Mouse (Mus musculus) hindbrain, embryonic 12.5 days (tissue): ENCODE measurements around the gene Tmem108. TPM values are rescaled to one million over a fixed set of nuclear protein-coding genes. Genes with fewer than 3 reads are reported as not detected.
A peak's percentile ranks its signal among the peaks of the same experiment; 100 is the strongest.

Experiments
- ATAC-seq: fragments of 200-750 bp; cut with Nextera tagmentation; 2 replicates; pipeline ENCODE4 v1.8.0; 2017; ENCODE audit warnings: moderate TSS enrichment; ENCODE audit not compliant: low FRiP score
- H3K27ac ChIP-seq: fragments of 300-500 bp; sonication (generic); 2 replicates; pipeline ENCODE4 v1.5.1; 2016; ENCODE audit warnings: mild to moderate bottlenecking
- H3K27me3 ChIP-seq: fragments of 300-500 bp; sonication (generic); 2 replicates; pipeline ENCODE4 v1.6.1; 2016; ENCODE audit warnings: mild to moderate bottlenecking
- H3K36me3 ChIP-seq: fragments of 300-500 bp; sonication (generic); 2 replicates; pipeline ENCODE4 v1.6.1; 2016; ENCODE audit warnings: mild to moderate bottlenecking
- H3K4me1 ChIP-seq: fragments of 300-500 bp; sonication (generic); 2 replicates; pipeline ENCODE4 v1.6.1; 2016
- H3K4me2 ChIP-seq: fragments of 300-500 bp; sonication (generic); replicated peaks from 2 replicates; pipeline ENCODE4 v1.6.1; 2016; ENCODE audit warnings: mild to moderate bottlenecking
- H3K4me3 ChIP-seq: fragments of 300-500 bp; sonication (generic); 2 replicates; pipeline ENCODE4 v1.5.1; 2016; ENCODE audit warnings: mild to moderate bottlenecking
- H3K9ac ChIP-seq: fragments of 300-500 bp; sonication (generic); 2 replicates; pipeline ENCODE4 v1.6.1; 2016; ENCODE audit warnings: mild to moderate bottlenecking, moderate library complexity
- H3K9me3 ChIP-seq: fragments of 300-500 bp; sonication (generic); replicated peaks from 2 replicates; pipeline ENCODE4 v1.6.1; 2016; ENCODE audit warnings: mild to moderate bottlenecking
- WGBS: fragments of 180-500 bp; shearing (Covaris S2); methylation state at CpG from one replicate; pipeline ENCODE4 v1.1.7; 2016; 5-methylcytosine and 5-hydroxymethylcytosine counted together
- polyA plus RNA-seq: library from polyadenylated mRNA; unstranded; fragments of >200 nt; fragmentation: Nextera tagmentation; extraction: Ambion mirVana; gene quantifications from 2 replicates; pipeline ENCODE4 v1.2.1, GENCODE M21; 2016

Gene Tmem108
- polyA plus RNA-seq, 1 experiment from 2014 or later: 22.4 TPM

GRCm38 (mm10) chr9:103594423-103595189 lies 167.0 kb downstream of the Tmem108 start:
- H3K27me3 ChIP-seq: no peaks in the 10 kb centered on the region
- peak overlapping the region; percentile 70 for H3K27ac ChIP-seq
- no peak overlapping the region for H3K9ac ChIP-seq
- H3K9me3 ChIP-seq: no peaks in the 10 kb centered on the region
- no peaks in the 10 kb centered on the region for H3K36me3 ChIP-seq
- no peak overlapping the region for H3K4me3 ChIP-seq
- H3K4me1 ChIP-seq: peaks cover 24% of the 10 kb centered on the region
- no peak overlapping the region for H3K4me2 ChIP-seq
- no peak for ATAC-seq
- 87% methylated on average over 7 of the region's 7 CpGs for WGBS

DNA sequence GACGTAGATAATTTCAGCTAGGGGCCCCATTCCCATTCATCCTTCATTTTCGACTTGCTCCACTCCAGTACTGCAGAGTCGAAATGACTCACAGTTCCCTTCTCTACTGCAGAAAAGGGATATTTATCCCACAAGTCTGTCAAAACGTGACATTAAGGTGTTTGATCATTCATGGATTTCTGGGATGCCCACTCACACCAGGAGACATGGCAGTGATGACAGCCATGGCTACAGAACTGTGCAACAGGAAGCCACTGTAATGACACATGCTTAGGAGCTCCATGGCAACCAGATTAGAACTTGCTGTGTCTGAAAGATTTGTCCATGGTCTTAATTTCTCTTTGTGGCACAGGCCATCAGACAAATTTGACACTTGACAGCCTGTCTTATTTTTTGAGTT lies 168.6 kb downstream of the Tmem108 start:
- 38% methylated on average over 4 of the region's 4 CpGs for WGBS
- H3K36me3 ChIP-seq: no peaks in the 10 kb centered on the region
- no peak overlapping the region; the same call in 1 of the 2 replicates for H3K27ac ChIP-seq

GRCm38 (mm10) chr9:103591962-103592361 lies 169.7 kb downstream of the Tmem108 start:
- no peak overlapping the region for H3K4me3 ChIP-seq
- H3K36me3 ChIP-seq: no peaks in the 10 kb centered on the region
- no peak overlapping the region for H3K4me2 ChIP-seq
- H3K9me3 ChIP-seq: no peaks in the 10 kb centered on the region
- no peak overlapping the region for H3K9ac ChIP-seq
- ATAC-seq: no peak
- no peak overlapping the region for H3K27ac ChIP-seq
- 86% methylated on average over 4 of the region's 4 CpGs for WGBS
- peaks cover 24% of the 10 kb centered on the region for H3K4me1 ChIP-seq
- H3K27me3 ChIP-seq: no peaks in the 10 kb centered on the region

More for the DNA sequence above, 168.6 kb downstream of the Tmem108 start:
- H3K4me2 ChIP-seq: no peak overlapping the region
- peaks cover 24% of the 10 kb centered on the region for H3K4me1 ChIP-seq
- H3K4me3 ChIP-seq: no peak overlapping the region
- no peaks in the 10 kb centered on the region for H3K9me3 ChIP-seq
- no peak for ATAC-seq
- H3K27me3 ChIP-seq: no peaks in the 10 kb centered on the region
- no peak overlapping the region for H3K9ac ChIP-seq

- no peaks in the 10 kb centered on the region for H3K36me3 ChIP-seq
- no peak for ATAC-seq
- WGBS: 92% methylated on average over 5 of the region's 5 CpGs
- no peak overlapping the region for H3K4me3 ChIP-seq
- H3K4me1 ChIP-seq: peaks cover 22% of the 10 kb centered on the region
- H3K9me3 ChIP-seq: no peaks in the 10 kb centered on the region; the same call in 1 of the 2 replicates
- H3K9ac ChIP-seq: no peak overlapping the region
- no peak overlapping the region for H3K4me2 ChIP-seq
- no peak overlapping the region for H3K27ac ChIP-seq
- no peaks in the 10 kb centered on the region for H3K27me3 ChIP-seq
Measured at GRCm38 (mm10) chr9:103590801-103591200, 170.8 kb downstream of the Tmem108 start.

- Histone ChIP-seq H3K4me2 (no peak overlapping the region), H3K9me3 (no peaks in the 10 kb centered on the region; the same call in 1 of the 2 replicates), H3K4me3 (no peak overlapping the region), H3K27me3 (no peaks in the 10 kb centered on the region), H3K27ac (peak overlapping the region; percentile 26; the same call in 1 of the 2 replicates), H3K36me3 (no peaks in the 10 kb centered on the region), H3K9ac (no peak overlapping the region), H3K4me1 (peaks cover 10% of the 10 kb centered on the region)
- ATAC-seq: peak; percentile 73
- 65% methylated on average over 4 of the region's 4 CpGs for WGBS
Measured at GRCm38 (mm10) chr9:103584865-103585264, 176.8 kb downstream of the Tmem108 start.

DNA sequence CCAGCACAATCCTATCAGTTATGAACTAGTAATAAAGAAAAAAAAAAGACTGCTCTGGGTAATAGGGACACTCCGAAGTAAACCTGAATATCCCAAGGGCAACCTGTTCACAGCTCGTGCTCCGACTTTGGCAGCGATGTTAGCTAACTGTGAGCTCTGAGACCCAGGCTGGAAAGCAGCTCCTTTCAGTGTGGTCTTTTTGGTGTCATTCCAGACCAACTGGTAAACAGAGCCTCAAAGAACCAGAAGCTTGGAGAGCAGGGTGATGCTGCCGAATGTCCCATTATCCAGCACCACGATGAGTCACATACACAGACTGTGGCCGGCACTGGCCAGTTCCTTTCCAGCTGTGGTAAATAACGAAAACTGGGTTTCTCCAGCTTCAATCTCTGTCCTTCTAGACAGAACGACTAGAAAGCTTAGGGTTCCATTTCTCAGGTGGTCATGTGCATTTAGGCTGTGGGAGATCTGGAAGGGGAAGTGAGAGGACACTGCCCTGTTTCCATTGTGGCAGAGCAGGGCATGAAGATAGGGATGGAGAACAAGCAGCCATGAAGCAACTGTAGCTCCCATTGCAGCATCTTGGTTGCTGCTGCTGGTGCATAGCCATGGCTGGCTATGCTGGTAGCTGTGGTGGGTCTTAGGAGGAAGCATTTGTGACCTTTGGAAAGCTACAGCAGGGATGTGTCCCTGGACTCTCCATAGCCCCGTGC lies 179.2 kb downstream of the Tmem108 start:
- H3K27ac ChIP-seq: no peak overlapping the region
- peaks cover 10% of the 10 kb centered on the region for H3K4me1 ChIP-seq
- no peak overlapping the region for H3K4me2 ChIP-seq
- H3K9ac ChIP-seq: no peak overlapping the region
- no peak overlapping the region for H3K4me3 ChIP-seq
- H3K9me3 ChIP-seq: no peaks in the 10 kb centered on the region; the same call in 1 of the 2 replicates
- ATAC-seq: no peak
- no peaks in the 10 kb centered on the region for H3K36me3 ChIP-seq
- no peaks in the 10 kb centered on the region; the same call in 1 of the 2 replicates for H3K27me3 ChIP-seq
- WGBS: 91% methylated on average over 10 of the region's 10 CpGs

DNA sequence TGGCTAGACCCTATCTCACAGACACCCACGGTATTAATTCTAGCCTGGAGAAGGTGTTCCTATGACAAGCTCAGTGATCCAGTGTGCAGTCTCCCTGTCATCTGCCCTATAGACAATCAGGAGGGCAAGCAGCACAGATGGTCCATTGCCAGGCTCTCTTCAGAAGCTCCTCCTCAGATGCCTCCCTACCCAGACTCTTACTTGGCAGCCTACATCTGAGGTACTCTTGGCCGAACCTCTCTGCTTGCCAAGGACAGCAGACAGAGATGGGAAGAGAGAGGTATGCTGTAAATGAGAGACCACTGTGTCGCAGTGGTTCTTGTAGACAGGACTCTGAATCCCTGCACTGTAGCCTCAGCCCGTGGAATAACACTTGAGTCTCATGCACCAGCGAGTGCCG lies 181.0 kb downstream of the Tmem108 start:
- Histone ChIP-seq H3K4me1 (peaks cover 8% of the 10 kb centered on the region), H3K9me3 (no peaks in the 10 kb centered on the region), H3K4me2 (no peak overlapping the region), H3K27me3 (no peaks in the 10 kb centered on the region; the same call in 1 of the 2 replicates), H3K36me3 (no peaks in the 10 kb centered on the region), H3K27ac (no peak overlapping the region), H3K9ac (no peak overlapping the region), H3K4me3 (no peak overlapping the region)
- no peak for ATAC-seq
- 94% methylated on average over 6 of the region's 6 CpGs for WGBS

DNA sequence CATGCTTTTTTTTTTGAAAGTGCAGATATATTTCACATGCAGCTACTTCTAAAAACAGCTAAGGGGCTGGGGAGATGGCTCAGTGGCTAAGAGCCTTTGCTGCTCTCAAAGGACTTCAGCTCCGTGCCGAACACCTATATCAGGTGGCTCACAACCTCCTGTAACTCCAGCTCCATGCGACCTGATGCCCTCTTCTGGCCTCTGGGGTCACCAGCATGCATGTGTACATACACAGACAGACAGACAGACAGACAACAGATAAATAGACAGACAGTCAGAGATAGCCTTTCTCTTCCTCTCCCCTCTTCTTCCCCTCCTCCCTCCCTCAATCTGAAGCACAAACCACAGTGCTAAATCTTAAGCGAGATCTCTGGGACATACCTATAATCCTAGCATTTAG lies 181.5 kb downstream of the Tmem108 start:
- H3K9me3 ChIP-seq: no peaks in the 10 kb centered on the region
- H3K9ac ChIP-seq: no peak overlapping the region
- H3K27me3 ChIP-seq: no peaks in the 10 kb centered on the region; the same call in 1 of the 2 replicates
- no peak overlapping the region for H3K4me3 ChIP-seq
- no peak overlapping the region for H3K27ac ChIP-seq
- no peak overlapping the region for H3K4me2 ChIP-seq
- WGBS: 90% methylated on average over 4 of the region's 4 CpGs
- H3K36me3 ChIP-seq: no peaks in the 10 kb centered on the region
- peaks cover 12% of the 10 kb centered on the region for H3K4me1 ChIP-seq
- no peak for ATAC-seq

- no peak for ATAC-seq
- Histone ChIP-seq H3K4me3 (no peak overlapping the region), H3K27me3 (no peaks in the 10 kb centered on the region; the same call in 1 of the 2 replicates), H3K9ac (no peak overlapping the region), H3K4me2 (no peak overlapping the region), H3K4me1 (peaks cover 13% of the 10 kb centered on the region), H3K27ac (no peak overlapping the region), H3K36me3 (no peaks in the 10 kb centered on the region), H3K9me3 (no peaks in the 10 kb centered on the region)
- WGBS: 86% methylated on average over 9 of the region's 9 CpGs
Measured at GRCm38 (mm10) chr9:103579411-103580026, 182.1 kb downstream of the Tmem108 start.

DNA sequence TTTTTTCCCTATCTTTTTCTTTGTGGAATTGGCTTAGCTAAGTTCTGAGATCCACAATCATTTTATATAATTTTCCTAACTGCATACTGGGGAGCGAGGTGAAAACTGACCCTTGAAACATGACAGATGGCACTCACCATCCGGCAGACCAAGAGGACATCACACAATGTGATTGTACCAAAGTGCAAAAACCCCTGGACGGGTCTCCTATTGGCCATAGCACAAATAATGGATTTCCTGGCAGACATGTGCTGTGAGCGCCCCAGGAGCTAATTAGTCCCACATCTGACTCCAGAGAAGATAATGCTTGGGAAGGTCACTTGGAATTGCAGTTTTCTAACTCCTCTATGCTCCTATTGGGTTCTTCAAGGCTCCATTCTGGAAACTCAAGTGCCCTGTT lies 183.9 kb downstream of the Tmem108 start:
- ATAC-seq: no peak
- Histone ChIP-seq H3K9ac (no peak overlapping the region), H3K36me3 (no peaks in the 10 kb centered on the region), H3K27ac (no peak overlapping the region), H3K4me3 (no peak overlapping the region), H3K27me3 (no peaks in the 10 kb centered on the region; the same call in 1 of the 2 replicates), H3K4me1 (peaks cover 23% of the 10 kb centered on the region), H3K9me3 (no peaks in the 10 kb centered on the region), H3K4me2 (no peak overlapping the region)
- WGBS: 75% methylated on average over 4 of the region's 4 CpGs

DNA sequence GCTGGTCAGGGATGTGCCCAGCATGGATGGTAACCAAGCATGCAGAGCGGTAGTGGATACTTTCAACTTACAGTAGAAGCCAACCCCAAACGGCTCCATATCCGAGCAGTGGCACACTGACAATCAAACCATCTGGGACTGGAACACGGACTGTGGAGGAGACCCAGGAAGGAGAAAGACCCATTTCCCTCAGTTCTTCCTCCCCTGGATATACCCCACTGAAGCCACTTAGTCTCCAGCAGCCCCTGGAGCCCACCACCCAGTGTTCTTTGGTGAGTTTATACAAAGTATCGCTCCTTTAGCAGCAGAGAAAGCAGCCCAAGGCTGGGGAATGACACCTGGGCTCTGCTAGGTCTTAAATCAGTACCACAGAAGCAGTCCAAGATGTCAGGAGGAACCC lies 184.5 kb downstream of the Tmem108 start:
- Histone ChIP-seq H3K9ac (no peak overlapping the region), H3K4me1 (peaks cover 23% of the 10 kb centered on the region), H3K27me3 (no peaks in the 10 kb centered on the region; the same call in 1 of the 2 replicates), H3K27ac (no peak overlapping the region), H3K9me3 (no peaks in the 10 kb centered on the region), H3K4me3 (no peak overlapping the region), H3K4me2 (no peak overlapping the region), H3K36me3 (no peaks in the 10 kb centered on the region)
- ATAC-seq: no peak
- 88% methylated on average over 5 of the region's 5 CpGs for WGBS

DNA sequence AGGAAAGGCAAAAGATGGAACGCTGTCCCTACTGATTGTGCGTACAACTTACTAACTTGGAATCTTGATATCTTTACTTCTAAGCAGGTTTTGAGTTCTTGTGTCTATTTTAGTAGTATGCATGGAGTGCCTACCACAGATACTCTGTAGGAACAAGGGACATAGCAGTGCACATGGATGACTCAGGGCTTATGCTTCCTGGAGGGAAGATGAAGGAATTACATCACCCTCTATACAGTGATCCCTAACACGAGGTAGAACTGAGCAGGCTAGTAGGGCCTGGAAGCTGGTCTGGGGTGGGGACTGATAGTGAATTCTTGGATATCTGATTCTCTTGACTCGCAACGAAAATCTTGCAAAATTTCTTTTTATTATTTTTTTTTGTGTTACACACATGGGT lies 185.7 kb downstream of the Tmem108 start:
- 93% methylated on average over 5 of the region's 5 CpGs for WGBS
- H3K27ac ChIP-seq: no peak overlapping the region
- no peak for ATAC-seq

More for the DNA sequence above, 185.7 kb downstream of the Tmem108 start:
- H3K9me3 ChIP-seq: no peaks in the 10 kb centered on the region
- H3K4me3 ChIP-seq: no peak overlapping the region
- peaks cover 4% of the 10 kb centered on the region for H3K27me3 ChIP-seq
- H3K9ac ChIP-seq: no peak overlapping the region
- H3K36me3 ChIP-seq: no peaks in the 10 kb centered on the region
- H3K4me2 ChIP-seq: no peak overlapping the region
- peaks cover 23% of the 10 kb centered on the region for H3K4me1 ChIP-seq
